Mouse (Mus musculus) embryonic fibroblast, embryonic 13.5 days (primary cell): ENCODE results near the gene Olfml2a.

Source experiments
- CTCF ChIP-seq: IDR thresholded peaks from 2 replicates; pipeline ENCODE4 v1.5.1; 2011; ENCODE audit warnings: mild to moderate bottlenecking, control low read depth, low read length, moderate library complexity, borderline replicate concordance; ENCODE audit not compliant: insufficient read depth
- POLR2A ChIP-seq: IDR thresholded peaks from 2 replicates; pipeline ENCODE4 v1.6.1; 2011; ENCODE audit warnings: low read depth, mild to moderate bottlenecking, control low read depth, low read length, moderate library complexity

DNA sequence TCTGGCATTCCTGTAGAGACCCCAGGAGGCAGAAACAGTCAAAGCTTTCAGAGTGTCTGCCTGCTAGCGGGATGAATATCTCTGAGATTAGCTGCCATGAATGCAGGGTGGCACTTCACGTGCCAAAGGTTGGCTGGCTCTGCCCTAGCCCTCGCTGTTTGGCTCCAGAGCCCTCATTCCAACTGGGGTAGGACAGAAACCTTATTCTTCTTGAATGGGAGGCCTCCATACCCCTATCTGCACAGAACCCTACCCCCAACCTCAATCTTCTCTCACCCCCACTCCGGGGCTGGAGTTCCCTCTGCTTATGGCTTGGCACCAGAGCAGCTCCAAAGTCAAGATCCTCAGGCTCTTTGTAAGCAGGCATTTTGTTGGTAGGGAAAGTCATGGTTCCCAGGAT is 46.1 kb downstream of the Olfml2a start:
- no peak for TF ChIP-seq CTCF
- TF ChIP-seq POLR2A, result no peak
